Mouse (Mus musculus): ENCODE measurements around the gene Ryr1. TPM values are rescaled to one million over a fixed set of nuclear protein-coding genes. Genes with fewer than 3 reads are reported as not detected.
A peak's percentile ranks its signal among the peaks of the same experiment; 100 is the strongest.
"Not testable (repeated sequence)": the region's sequence is repeated elsewhere in the genome, so short reads cannot be mapped to it uniquely, and the experiment has no call there.

The Ryr1 gene
- polyA plus RNA-seq, 1 experiment from 2014 or later: 0.09 TPM

DNA sequence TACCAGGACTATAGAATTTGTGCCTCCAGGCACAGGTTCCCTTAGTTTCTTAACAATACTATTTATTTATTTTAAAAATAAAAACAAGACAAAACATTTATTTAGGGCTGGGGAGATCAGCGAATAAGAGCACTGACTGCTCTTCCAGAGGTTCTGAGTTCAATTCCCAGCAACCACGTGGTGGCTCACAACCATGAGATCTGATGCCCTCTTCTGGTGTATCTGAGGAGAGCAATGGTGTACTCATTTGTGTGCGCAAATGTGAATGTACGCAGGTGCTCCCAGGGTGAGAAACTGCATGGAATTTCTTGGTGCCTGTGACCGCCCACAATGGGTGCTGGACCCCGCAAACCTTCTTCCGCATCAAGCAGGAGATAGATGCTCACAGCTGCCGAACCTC, 152.0 kb downstream of the Ryr1 start:
- Histone ChIP-seq H3K27me3 (ENCODE audit: insufficient read depth, low read length) (no peaks in the 10 kb centered on the region), H3K4me2 (ENCODE audit: low read depth, low read length) (no peak overlapping the region), H3K4me3 (ENCODE audit: low read depth, low read length) (no peak overlapping the region), H3K36me3 (replicated peaks; ENCODE audit: insufficient read depth, low read length) (peaks cover 45% of the 10 kb centered on the region), H3K9ac (replicated peaks) (no peak overlapping the region), H3K9me3 (ENCODE audit: low read length) (no peaks in the 10 kb centered on the region), H3K27ac (ENCODE audit: low read depth) (no peak overlapping the region), H3K4me1 (ENCODE audit: insufficient read depth) (no peaks in the 10 kb centered on the region)
- ATAC-seq (no peak), DNase-seq (no peak)
- no peak for TF ChIP-seq EP300 (IDR thresholded peaks at IDR 0.05; ENCODE audit: low read depth)
- peak; percentile 32; the same call in 1 of the 2 replicates for TF ChIP-seq CTCF (IDR thresholded peaks at IDR 0.05; ENCODE audit: low read depth)
- WGBS (ENCODE audit: insufficient replicate concordance): 75% methylated on average over 8 of the region's 8 CpGs

DNA sequence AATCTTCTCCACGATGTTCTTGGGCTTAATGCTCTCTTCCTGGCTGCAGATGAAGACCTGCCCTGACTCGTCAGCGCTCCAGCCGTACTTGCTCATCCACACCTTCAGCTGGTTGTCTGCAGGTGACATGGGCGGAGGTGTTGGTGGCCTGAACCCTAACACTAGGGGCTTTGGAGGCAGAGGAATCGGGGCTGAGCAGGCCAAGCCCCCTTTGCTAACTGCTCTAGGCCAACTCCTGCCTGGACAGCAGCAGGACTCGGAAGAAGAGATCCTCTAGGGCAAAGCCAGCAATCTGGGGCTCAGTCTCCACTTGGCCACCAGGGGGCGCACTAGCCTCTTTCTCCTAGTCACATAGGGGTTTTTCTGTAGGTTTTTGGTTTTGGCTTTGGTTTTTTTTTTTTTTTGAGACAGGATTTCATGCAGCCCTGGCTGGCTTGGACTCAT, 152.4 kb downstream of the Ryr1 start:
- Histone ChIP-seq H3K36me3 (replicated peaks; ENCODE audit: insufficient read depth, low read length) (peaks cover 40% of the 10 kb centered on the region), H3K9me3 (ENCODE audit: low read length) (no peaks in the 10 kb centered on the region), H3K9ac (replicated peaks) (0 out of 2 replicates have a peak overlapping the region, but pooled peaks have one; percentile 23), H3K27me3 (ENCODE audit: insufficient read depth, low read length) (no peaks in the 10 kb centered on the region), H3K27ac (ENCODE audit: low read depth) (no peak overlapping the region), H3K4me1 (ENCODE audit: insufficient read depth) (no peaks in the 10 kb centered on the region), H3K4me2 (ENCODE audit: low read depth, low read length) (no peak overlapping the region), H3K4me3 (ENCODE audit: low read depth, low read length) (no peak overlapping the region)
- TF ChIP-seq CTCF (IDR thresholded peaks at IDR 0.05; ENCODE audit: low read depth) (peak; percentile 90), EP300 (IDR thresholded peaks at IDR 0.05; ENCODE audit: low read depth) (no peak)
- ATAC-seq (0 out of 2 replicates have a peak, but pooled peaks have one; percentile 37), DNase-seq (peak; percentile 88)
- 67% methylated on average over 8 of the region's 8 CpGs for WGBS (ENCODE audit: insufficient replicate concordance)

DNA sequence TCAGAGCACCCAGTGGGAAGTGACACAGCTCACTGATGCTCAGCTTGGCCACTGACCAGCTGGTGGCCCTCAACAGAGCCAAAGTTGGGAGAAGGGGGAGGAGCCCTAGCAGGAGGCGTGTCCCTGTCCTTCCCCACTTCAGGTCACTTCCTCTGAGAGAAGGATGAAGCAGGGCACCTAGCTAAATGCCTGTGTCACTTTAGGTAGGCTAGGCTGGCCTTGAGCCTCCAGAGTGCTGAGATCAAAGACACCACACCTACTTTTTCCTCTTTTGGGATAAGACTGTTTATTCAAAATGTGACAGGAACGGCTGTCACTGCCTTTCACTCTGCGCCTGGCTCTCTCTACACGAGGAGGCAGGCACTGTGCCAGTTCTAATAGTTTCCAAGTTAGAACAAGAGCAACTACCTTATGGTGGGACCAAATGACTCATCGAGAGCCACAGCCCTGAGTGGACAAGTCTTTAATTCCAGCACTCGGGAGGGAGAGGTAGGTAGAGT, 153.2 kb downstream of the Ryr1 start:
- H3K27ac ChIP-seq (ENCODE audit: low read depth): no peak overlapping the region
- no peaks in the 10 kb centered on the region for H3K4me1 ChIP-seq (ENCODE audit: insufficient read depth)
- H3K36me3 ChIP-seq (replicated peaks; ENCODE audit: insufficient read depth, low read length): peaks cover 33% of the 10 kb centered on the region
- 79% methylated on average over 6 of the region's 6 CpGs for WGBS (ENCODE audit: insufficient replicate concordance)
- no peak overlapping the region for H3K4me2 ChIP-seq (ENCODE audit: low read depth, low read length)
- H3K27me3 ChIP-seq (ENCODE audit: insufficient read depth, low read length): no peaks in the 10 kb centered on the region
- no peak for TF ChIP-seq EP300 (IDR thresholded peaks at IDR 0.05; ENCODE audit: low read depth)
- TF ChIP-seq CTCF (IDR thresholded peaks at IDR 0.05; ENCODE audit: low read depth): no peak
- H3K9ac ChIP-seq (replicated peaks): no peak overlapping the region
- ATAC-seq: 0 out of 2 replicates have a peak, but pooled peaks have one; percentile 9
- no peak for DNase-seq
- H3K4me3 ChIP-seq (ENCODE audit: low read depth, low read length): no peak overlapping the region
- H3K9me3 ChIP-seq (ENCODE audit: low read length): no peaks in the 10 kb centered on the region

DNA sequence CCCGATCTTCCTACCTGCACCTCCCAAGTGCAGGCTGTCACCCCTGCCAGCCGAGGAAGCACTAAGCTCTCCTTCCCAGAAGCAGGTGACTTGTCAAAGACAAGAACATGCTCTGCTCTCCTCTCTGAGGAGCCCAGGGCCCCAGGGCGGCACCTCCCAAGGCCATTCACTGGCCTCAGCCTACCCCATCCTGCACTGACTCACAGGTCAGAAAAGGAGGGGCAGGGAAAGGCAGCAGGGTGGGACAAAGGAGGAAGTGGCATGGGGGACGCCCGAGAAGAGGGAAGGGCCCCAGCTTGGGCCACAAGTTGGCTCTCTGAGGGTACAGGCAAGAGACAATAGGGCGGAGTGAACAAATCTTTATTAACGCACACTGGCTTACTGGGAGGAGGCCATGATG, 153.9 kb downstream of the Ryr1 start:
- DNase-seq (no peak), ATAC-seq (no peak)
- WGBS (ENCODE audit: insufficient replicate concordance): 68% methylated on average over 7 of the region's 7 CpGs
- Histone ChIP-seq H3K36me3 (replicated peaks; ENCODE audit: insufficient read depth, low read length) (peaks cover 30% of the 10 kb centered on the region), H3K4me3 (ENCODE audit: low read depth, low read length) (no peak overlapping the region), H3K9ac (replicated peaks) (no peak overlapping the region), H3K4me1 (ENCODE audit: insufficient read depth) (no peaks in the 10 kb centered on the region), H3K9me3 (ENCODE audit: low read length) (no peaks in the 10 kb centered on the region), H3K4me2 (ENCODE audit: low read depth, low read length) (no peak overlapping the region), H3K27me3 (ENCODE audit: insufficient read depth, low read length) (no peaks in the 10 kb centered on the region), H3K27ac (ENCODE audit: low read depth) (no peak overlapping the region)
- no peak for TF ChIP-seq CTCF (IDR thresholded peaks at IDR 0.05; ENCODE audit: low read depth)
- TF ChIP-seq EP300 (IDR thresholded peaks at IDR 0.05; ENCODE audit: low read depth): no peak

DNA sequence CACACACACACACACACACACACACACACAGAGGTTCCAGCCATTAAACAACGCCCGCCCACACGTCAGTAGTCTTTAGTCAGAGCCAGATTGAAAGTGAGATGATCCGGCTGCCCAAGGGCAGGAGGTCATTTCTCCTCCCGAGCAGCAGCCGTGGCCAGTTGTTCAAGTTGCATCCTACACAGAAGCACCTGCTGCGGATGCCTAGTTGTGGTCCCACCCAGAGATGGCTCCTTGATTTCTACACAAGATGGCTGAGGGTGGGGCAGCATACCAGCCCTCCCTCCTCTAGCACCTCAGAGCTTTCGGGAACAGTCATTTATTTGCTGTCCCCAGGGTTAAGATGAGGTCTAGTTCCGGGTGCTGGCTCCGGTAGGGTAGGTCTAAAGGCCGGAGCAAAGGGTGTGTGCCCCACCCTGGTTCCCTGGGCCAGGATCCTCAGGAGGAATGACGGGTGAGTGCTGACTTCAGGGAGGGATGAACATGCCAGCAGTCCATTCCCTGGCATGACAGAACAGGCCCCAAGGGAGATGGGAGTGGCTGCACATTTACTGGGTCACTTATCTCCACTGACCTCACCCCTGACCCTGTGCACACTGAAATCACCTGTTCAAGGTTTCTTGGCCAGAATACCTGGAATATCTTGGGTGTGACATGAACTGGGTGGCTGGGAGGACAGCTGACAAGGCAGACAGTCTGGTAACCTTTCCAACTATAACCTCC, 155.1 kb downstream of the Ryr1 start:
- no peaks in the 10 kb centered on the region for H3K4me1 ChIP-seq (ENCODE audit: insufficient read depth)
- no peak overlapping the region for H3K4me2 ChIP-seq (ENCODE audit: low read depth, low read length)
- H3K27me3 ChIP-seq (ENCODE audit: insufficient read depth, low read length): no peaks in the 10 kb centered on the region
- peaks cover 27% of the 10 kb centered on the region for H3K36me3 ChIP-seq (replicated peaks; ENCODE audit: insufficient read depth, low read length)
- H3K27ac ChIP-seq (ENCODE audit: low read depth): 0 out of 2 replicates have a peak overlapping the region, but pooled peaks have one; percentile 34
- ATAC-seq: peak; percentile 37
- no peak overlapping the region for H3K4me3 ChIP-seq (ENCODE audit: low read depth, low read length)
- no peak for DNase-seq
- 70% methylated on average over 12 of the region's 12 CpGs for WGBS (ENCODE audit: insufficient replicate concordance)
- H3K9ac ChIP-seq (replicated peaks): no peak overlapping the region
- TF ChIP-seq CTCF (IDR thresholded peaks at IDR 0.05; ENCODE audit: low read depth) (no peak), EP300 (IDR thresholded peaks at IDR 0.05; ENCODE audit: low read depth) (no peak)
- H3K9me3 ChIP-seq (ENCODE audit: low read length): no peaks in the 10 kb centered on the region

DNA sequence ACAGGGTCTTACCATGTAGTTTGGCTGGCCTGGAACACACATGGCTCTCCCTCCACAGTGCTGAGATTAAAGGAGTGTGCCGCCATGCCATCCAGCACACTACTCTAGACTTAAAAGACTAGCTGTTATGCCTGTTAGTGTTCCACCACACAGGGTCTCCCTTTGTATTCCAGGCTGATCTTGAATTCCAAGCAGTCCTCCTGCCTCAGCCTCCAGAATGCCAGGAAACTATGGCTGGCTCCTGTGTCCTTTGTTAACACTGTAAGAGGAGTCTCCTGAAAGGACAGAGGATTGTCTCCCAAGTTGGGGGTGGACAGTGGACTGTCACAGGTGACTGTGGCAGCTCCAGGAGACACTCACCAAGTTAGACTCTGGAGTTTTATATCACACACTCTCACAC, 155.7 kb downstream of the Ryr1 start:
- peak overlapping the region; percentile 11; the same call in 1 of the 2 replicates for H3K27ac ChIP-seq (ENCODE audit: low read depth)
- ATAC-seq (no peak), DNase-seq (no peak)
- no peaks in the 10 kb centered on the region for H3K27me3 ChIP-seq (ENCODE audit: insufficient read depth, low read length)
- peaks cover 22% of the 10 kb centered on the region for H3K36me3 ChIP-seq (replicated peaks; ENCODE audit: insufficient read depth, low read length)
- H3K9me3 ChIP-seq (ENCODE audit: low read length): no peaks in the 10 kb centered on the region
- H3K4me3 ChIP-seq (ENCODE audit: low read depth, low read length): no peak overlapping the region
- TF ChIP-seq EP300 (IDR thresholded peaks at IDR 0.05; ENCODE audit: low read depth) (no peak), CTCF (IDR thresholded peaks at IDR 0.05; ENCODE audit: low read depth) (no peak)
- 85% methylated on average over 1 of the region's 1 CpGs for WGBS (ENCODE audit: insufficient replicate concordance)
- no peak overlapping the region for H3K9ac ChIP-seq (replicated peaks)
- H3K4me1 ChIP-seq (ENCODE audit: insufficient read depth): no peaks in the 10 kb centered on the region
- H3K4me2 ChIP-seq (ENCODE audit: low read depth, low read length): no peak overlapping the region

DNA sequence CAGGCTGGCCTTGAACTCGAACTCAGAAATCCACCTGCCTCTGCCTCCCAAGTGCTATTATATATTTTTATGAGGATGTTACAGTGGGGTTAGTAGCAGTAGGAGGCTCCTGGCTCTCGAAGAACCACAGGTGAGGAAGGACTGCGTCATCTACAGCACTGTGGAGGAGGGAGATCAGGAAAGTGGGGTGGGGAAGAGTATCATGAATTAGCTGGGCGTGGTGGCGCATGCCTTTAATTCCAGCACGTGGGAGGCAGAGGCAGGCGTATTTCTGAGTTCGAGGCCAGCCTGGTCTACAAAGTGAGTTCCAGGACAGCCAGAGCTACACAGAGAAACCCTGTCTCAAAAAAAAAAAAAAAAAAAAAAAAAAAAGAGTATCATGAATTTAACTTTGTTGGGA, 156.9 kb downstream of the Ryr1 start:
- peaks cover 16% of the 10 kb centered on the region for H3K36me3 ChIP-seq (replicated peaks; ENCODE audit: insufficient read depth, low read length)
- not testable (repeated sequence) for H3K4me2 ChIP-seq (ENCODE audit: low read depth, low read length); H3K27me3 ChIP-seq (ENCODE audit: insufficient read depth, low read length); ATAC-seq; H3K27ac ChIP-seq (ENCODE audit: low read depth); H3K9ac ChIP-seq (replicated peaks); H3K9me3 ChIP-seq (ENCODE audit: low read length); DNase-seq; H3K4me3 ChIP-seq (ENCODE audit: low read depth, low read length); H3K4me1 ChIP-seq (ENCODE audit: insufficient read depth)
- WGBS (ENCODE audit: insufficient replicate concordance): 89% methylated on average over 8 of the region's 8 CpGs
